Mouse (Mus musculus): ENCODE measurements at regions not wholly inside any gene's neighbourhood (a gene's known extent, or its start where the extent isn't known, plus 50 kb on each side); places are given as distances from the start of the nearest gene placed in this dataset.

- 71% methylated on average over 4 of the region's 4 CpGs for WGBS (ENCODE audit: insufficient replicate concordance)
- Histone ChIP-seq H3K27ac (no peak overlapping the region), H3K36me3 (no peaks in the 10 kb centered on the region), H3K4me1 (no peaks in the 10 kb centered on the region), H3K4me3 (no peak overlapping the region), H3K9ac (no peak overlapping the region), H3K4me2 (no peak overlapping the region), H3K9me3 (replicated peaks) (no peaks in the 10 kb centered on the region), H3K27me3 (replicated peaks) (no peaks in the 10 kb centered on the region)
- no peak for ATAC-seq
These were observed 226.1 kb downstream of the Ube2cbp start for GRCm38 (mm10) chr9:86238691-86239090.

- Histone ChIP-seq H3K4me3 (no peak overlapping the region), H3K4me2 (no peak overlapping the region), H3K4me1 (no peaks in the 10 kb centered on the region), H3K27me3 (replicated peaks) (no peaks in the 10 kb centered on the region), H3K27ac (no peak overlapping the region), H3K9ac (no peak overlapping the region), H3K36me3 (no peaks in the 10 kb centered on the region), H3K9me3 (replicated peaks) (no peaks in the 10 kb centered on the region)
- no peak for ATAC-seq
- WGBS (ENCODE audit: insufficient replicate concordance): 3% methylated on average over 2 of the region's 2 CpGs
These were observed 224.5 kb downstream of the Ube2cbp start for GRCm38 (mm10) chr9:86240287-86240686.

- H3K27me3 ChIP-seq (replicated peaks): no peaks in the 10 kb centered on the region
- no peak overlapping the region for H3K4me2 ChIP-seq
- no peaks in the 10 kb centered on the region for H3K4me1 ChIP-seq
- no peaks in the 10 kb centered on the region for H3K36me3 ChIP-seq
- no peak overlapping the region for H3K27ac ChIP-seq
- no peak overlapping the region for H3K9ac ChIP-seq
- H3K9me3 ChIP-seq (replicated peaks): no peaks in the 10 kb centered on the region
- 61% methylated on average over 7 of the region's 7 CpGs for WGBS (ENCODE audit: insufficient replicate concordance)
- H3K4me3 ChIP-seq: no peak overlapping the region
- ATAC-seq: no peak
These were observed 223.9 kb downstream of the Ube2cbp start for GRCm38 (mm10) chr9:86240896-86241295.

GRCm38 (mm10) chr9:86250197-86250596 is 214.6 kb downstream of the Ube2cbp start:
- H3K4me3 ChIP-seq: no peak overlapping the region
- no peak overlapping the region for H3K9ac ChIP-seq
- no peaks in the 10 kb centered on the region for H3K27me3 ChIP-seq (replicated peaks)
- no peaks in the 10 kb centered on the region for H3K9me3 ChIP-seq (replicated peaks)
- no peaks in the 10 kb centered on the region for H3K36me3 ChIP-seq
- no peak for ATAC-seq
- 76% methylated on average over 3 of the region's 3 CpGs for WGBS (ENCODE audit: insufficient replicate concordance)
- no peaks in the 10 kb centered on the region for H3K4me1 ChIP-seq
- H3K27ac ChIP-seq: no peak overlapping the region
- H3K4me2 ChIP-seq: no peak overlapping the region

- no peaks in the 10 kb centered on the region for H3K36me3 ChIP-seq
- no peaks in the 10 kb centered on the region for H3K4me1 ChIP-seq
- H3K27ac ChIP-seq: no peak overlapping the region
- H3K9me3 ChIP-seq (replicated peaks): no peaks in the 10 kb centered on the region
- H3K4me2 ChIP-seq: no peak overlapping the region
- no peak overlapping the region for H3K9ac ChIP-seq
- no peak for ATAC-seq
- no peaks in the 10 kb centered on the region for H3K27me3 ChIP-seq (replicated peaks)
- WGBS (ENCODE audit: insufficient replicate concordance): 59% methylated on average over 1 of the region's 1 CpGs
- no peak overlapping the region for H3K4me3 ChIP-seq
These were observed 213.4 kb downstream of the Ube2cbp start for GRCm38 (mm10) chr9:86251331-86251730.
